Mouse (Mus musculus) liver, embryonic 14.5 days (tissue): ENCODE data around the gene Prss38.

Source experiments
- CTCF ChIP-seq: IDR thresholded peaks from 2 replicates; pipeline ENCODE4 v1.5.1; 2016; ENCODE audit warnings: antibody characterized with exemption, low read depth, control low read depth
- EP300 ChIP-seq: IDR thresholded peaks from 2 replicates; pipeline ENCODE4 v1.6.1; 2016; ENCODE audit warnings: antibody characterized with exemption, low read depth

DNA sequence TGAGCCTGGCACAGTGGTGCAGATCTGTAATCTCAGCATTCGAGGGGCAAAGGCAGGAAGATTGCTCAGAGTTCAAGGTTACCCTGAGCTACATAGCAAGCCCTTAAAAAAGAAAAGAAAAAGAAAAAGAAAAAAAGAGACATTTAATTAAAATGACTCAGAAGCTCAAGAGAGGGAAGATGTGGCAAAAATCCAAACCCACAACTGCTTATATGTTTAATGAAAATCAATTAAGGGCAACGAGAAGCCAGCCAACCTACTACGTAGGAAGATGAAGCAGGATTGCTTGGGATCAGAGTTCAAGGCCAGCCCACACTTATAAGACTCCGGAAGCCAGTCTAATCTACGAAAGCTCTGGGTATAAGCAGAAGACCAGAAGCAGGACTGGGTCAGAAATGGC lies 19.0 kb upstream of the Prss38 start:
- TF ChIP-seq CTCF, result no peak
- no peak for TF ChIP-seq EP300
